Mouse (Mus musculus): ENCODE measurements around the gene 2810004N23Rik.

DNA sequence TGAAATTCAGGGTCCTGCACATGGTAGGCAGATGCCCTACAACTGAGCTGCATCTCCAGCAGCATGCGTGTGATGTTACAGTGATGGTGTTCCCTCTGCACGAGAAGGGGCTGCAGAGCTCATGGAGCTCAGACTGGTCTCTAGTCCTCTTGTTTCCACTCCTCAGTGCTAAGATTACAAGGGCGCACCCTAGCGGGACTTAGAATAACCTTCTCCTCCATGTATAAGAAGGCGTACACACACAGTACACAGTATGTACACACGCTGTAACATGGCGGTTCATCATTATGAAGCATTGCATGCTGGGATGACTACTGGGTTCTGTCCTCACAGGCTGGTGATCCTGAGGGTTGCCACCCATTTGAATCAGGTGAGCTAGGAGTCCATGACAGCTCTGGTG is 9.2 kb upstream of the 2810004N23Rik start:
- TF ChIP-seq POLR2A (IDR thresholded peaks at IDR 0.05; ENCODE audit: insufficient read length, low read depth), result no peak
- no peak for TF ChIP-seq POLR2AphosphoS2 (IDR thresholded peaks at IDR 0.05; ENCODE audit: insufficient read length, low read depth)
- TF ChIP-seq CEBPB (IDR thresholded peaks at IDR 0.05; ENCODE audit: insufficient read depth, poor library complexity, severe bottlenecking), result no peak
- TF ChIP-seq TCF12 (IDR thresholded peaks at IDR 0.05; ENCODE audit: insufficient read depth, poor library complexity, severe bottlenecking), result no peak
- TF ChIP-seq MAX (IDR thresholded peaks at IDR 0.05; ENCODE audit: low read depth), result no peak
- no peak for TF ChIP-seq MYOG (IDR thresholded peaks at IDR 0.05; ENCODE audit: control insufficient read depth in 1 of 3, insufficient read depth in 1 of 3, insufficient read length in 2 of 3, low read depth in 2 of 3)
- no peak for TF ChIP-seq SRF (IDR thresholded peaks at IDR 0.05; ENCODE audit: control insufficient read depth, insufficient read length, low read depth)
- no peak for TF ChIP-seq E2F4 (IDR thresholded peaks at IDR 0.05; ENCODE audit: insufficient read depth)
- TF ChIP-seq TCF3 (IDR thresholded peaks at IDR 0.05; ENCODE audit: insufficient read length, low read depth), result no peak
- TF ChIP-seq USF1 (IDR thresholded peaks at IDR 0.05; ENCODE audit: low read depth), result no peak
- no peak for TF ChIP-seq MYOD1 (IDR thresholded peaks at IDR 0.05; ENCODE audit: control insufficient read depth in 1 of 3, insufficient read length in 2 of 3, low read depth in 2 of 3)
- no peak for TF ChIP-seq REST (IDR thresholded peaks at IDR 0.05; ENCODE audit: insufficient read depth, insufficient read length)

All from myocyte (in vitro differentiated cells).